Mouse (Mus musculus) liver, adult 2 months (tissue): ENCODE results near the gene Nudcd3. TPM values are rescaled to one million over a fixed set of nuclear protein-coding genes. Genes with fewer than 3 reads are reported as not detected.

Source experiments
- DNase-seq: peaks from one replicate; pipeline ENCODE4 v3.0.0-alpha.2; 2011; ENCODE audit warnings: low read depth, low spot score; ENCODE audit errors: extremely low read depth
- H3K27ac ChIP-seq: fragments of 200-500 bp; replicated peaks from 2 replicates; pipeline ENCODE4 v1.5.1; 2012; ENCODE audit warnings: low read depth, mild to moderate bottlenecking, control low read depth, inconsistent platforms, low read length; ENCODE audit not compliant: insufficient read depth
- H3K27me3 ChIP-seq: fragments of 200-500 bp; 2 replicates; pipeline ENCODE4 v1.6.1; 2012; ENCODE audit warnings: mild to moderate bottlenecking, moderate library complexity, low read length, inconsistent platforms; ENCODE audit not compliant: control insufficient read depth, insufficient read depth
- H3K36me3 ChIP-seq: fragments of 200-500 bp; 2 replicates; pipeline ENCODE4 v1.6.1; 2012; ENCODE audit warnings: low read length, inconsistent platforms; ENCODE audit not compliant: control insufficient read depth, insufficient read depth
- H3K4me1 ChIP-seq: fragments of 200-500 bp; 2 replicates; pipeline ENCODE4 v1.6.1; 2011; ENCODE audit warnings: low read length; ENCODE audit not compliant: control insufficient read depth, insufficient read depth
- H3K4me3 ChIP-seq: fragments of 200-500 bp; 2 replicates; pipeline ENCODE4 v1.5.1; 2011; ENCODE audit warnings: low read depth, mild to moderate bottlenecking, control low read depth, low read length, moderate library complexity; ENCODE audit not compliant: insufficient read depth
- H3K79me2 ChIP-seq: fragments of 200-500 bp; 2 replicates; pipeline ENCODE4 v1.6.1; 2012; ENCODE audit warnings: inconsistent platforms, mild to moderate bottlenecking, low read length, moderate library complexity; ENCODE audit not compliant: control insufficient read depth, insufficient read depth
- H3K9ac ChIP-seq: fragments of 200-500 bp; 2 replicates; pipeline ENCODE4 v1.6.1; 2012; ENCODE audit warnings: low read depth, mild to moderate bottlenecking, control low read depth, inconsistent platforms, low read length
- CTCF ChIP-seq: fragments of 200-500 bp; IDR thresholded peaks from 2 replicates; pipeline ENCODE4 v1.5.1; 2011; ENCODE audit warnings: low read depth, low read length, control low read depth
- POLR2A ChIP-seq: fragments of 200-500 bp; IDR thresholded peaks from 2 replicates; pipeline ENCODE4 v1.6.1; 2011; ENCODE audit warnings: low read length, control low read depth; ENCODE audit not compliant: insufficient read depth; ENCODE audit errors: extremely low read depth
- WGBS: fragments of 180-500 bp; shearing (Covaris S2); methylation state at CpG from one replicate; pipeline ENCODE4 v1.1.7; 2018; 5-methylcytosine and 5-hydroxymethylcytosine counted together
- polyA plus RNA-seq: library from polyadenylated mRNA; depleted of rRNA; stranded (reverse); fragments of >200 nt; gene quantifications from 2 replicates; pipeline ENCODE4 v1.2.3, GENCODE M21; 2012
- total RNA-seq: library from RNA; depleted of rRNA; stranded (reverse); fragments of >200 nt; gene quantifications from 2 replicates; pipeline ENCODE4 v1.2.3, GENCODE M21; 2014

The Nudcd3 gene
- total and polyA plus RNA-seq, 2 experiments: 10.6 to 16.7 TPM

DNA sequence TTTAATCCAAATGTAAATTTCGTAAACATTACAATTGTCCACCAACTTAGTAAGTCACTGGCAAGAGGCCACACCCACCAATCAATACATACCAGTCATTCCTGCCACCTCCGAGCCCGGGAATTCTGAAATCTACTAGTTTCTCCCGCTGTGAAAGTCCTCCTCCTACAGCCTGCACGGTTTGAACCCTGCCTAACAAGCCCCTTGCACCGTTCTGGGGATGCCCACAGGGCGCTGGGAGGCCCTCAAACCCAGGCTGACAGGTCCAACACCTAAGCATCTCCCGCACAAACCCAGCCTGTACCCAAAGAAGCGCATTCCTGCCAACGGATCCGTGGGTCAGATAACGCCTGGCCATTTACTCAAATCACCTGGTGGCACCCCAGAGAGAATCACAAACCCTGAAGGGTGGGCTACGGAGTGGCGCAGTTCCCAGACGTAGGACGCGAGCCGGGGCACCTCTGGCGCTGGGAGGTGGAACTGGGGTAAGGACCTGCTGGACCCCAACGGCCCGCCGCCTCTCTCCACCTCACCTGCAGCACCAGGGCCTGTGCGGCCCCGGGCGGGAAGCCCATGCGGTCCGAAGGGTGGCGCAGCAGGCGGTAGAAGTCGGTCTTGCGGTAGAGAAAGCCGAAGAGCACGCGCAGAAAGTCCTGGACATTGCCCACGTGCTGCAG is 667 bp downstream of the Nudcd3 start, which contains the start of gene A730071L15Rik:
A730071L15Rik (plus strand) TSS at position 620 of the 677 bp plus-strand sequence.
- H3K9ac ChIP-seq: peak within 1 kb of the TSS; percentile 83
- peaks cover 8% of the 10 kb centered on the region for H3K4me1 ChIP-seq
- H3K27me3 ChIP-seq: no peaks in the 10 kb centered on the region
- WGBS: under 1% methylated on average over 35 of the region's 35 CpGs
- H3K79me2 ChIP-seq: peaks cover 23% of the 10 kb centered on the region; the same call in 1 of the 2 replicates
- no peaks in the 10 kb centered on the region for H3K36me3 ChIP-seq
- peak within 1 kb of the TSS; percentile 77 for H3K4me3 ChIP-seq
- no peak for TF ChIP-seq CTCF
- no peak for TF ChIP-seq POLR2A
- H3K27ac ChIP-seq: peak within 1 kb of the TSS; percentile 89
- peak; percentile 72 for DNase-seq

DNA sequence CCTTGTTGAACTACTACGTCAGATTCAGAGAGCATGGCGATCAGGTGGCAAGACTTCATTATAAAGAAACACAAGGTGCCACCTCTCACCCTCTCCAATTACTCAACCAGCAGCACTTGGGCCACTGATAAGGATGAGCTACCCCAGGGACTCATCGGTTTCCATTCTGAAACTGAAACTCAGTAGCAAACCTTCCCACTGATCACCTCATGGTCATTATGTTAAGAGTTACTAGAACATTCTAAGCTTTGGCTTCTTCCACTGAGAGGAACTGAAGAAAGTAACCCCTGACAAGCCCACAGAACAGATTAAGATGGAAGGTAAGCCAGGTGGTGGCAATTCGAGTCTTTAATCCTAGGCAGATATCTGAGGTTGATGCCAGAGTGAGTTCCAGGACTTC is 1.8 kb downstream of the Nudcd3 start:
- Histone ChIP-seq H3K27me3 (no peaks in the 10 kb centered on the region), H3K36me3 (no peaks in the 10 kb centered on the region), H3K27ac (no peak overlapping the region), H3K9ac (no peak overlapping the region), H3K4me3 (no peak overlapping the region), H3K4me1 (peaks cover 8% of the 10 kb centered on the region), H3K79me2 (peaks cover 27% of the 10 kb centered on the region; the same call in 1 of the 2 replicates)
- DNase-seq: no peak
- WGBS: 84% methylated on average over 4 of the region's 4 CpGs
- no peak for TF ChIP-seq CTCF
- TF ChIP-seq POLR2A: no peak

DNA sequence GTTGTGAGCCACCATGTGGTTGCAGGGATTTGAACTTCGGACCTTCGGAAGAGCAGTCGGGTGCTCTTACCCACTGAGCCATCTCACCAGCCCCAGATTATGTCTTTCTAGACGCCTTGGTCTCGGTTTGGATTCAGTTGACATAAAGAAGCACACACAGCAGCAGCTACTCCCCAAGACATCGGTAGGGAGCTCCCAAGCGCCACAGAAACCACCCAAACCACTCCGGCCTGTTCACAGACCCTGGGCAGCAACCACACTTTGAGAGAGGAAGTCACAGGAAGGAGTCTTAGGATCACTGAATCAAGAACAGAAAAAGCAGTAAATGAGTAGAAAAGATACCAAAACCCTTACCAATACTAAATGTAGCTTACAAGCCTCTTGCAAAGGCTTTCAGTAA is 3.4 kb downstream of the Nudcd3 start:
- Histone ChIP-seq H3K9ac (no peak overlapping the region), H3K36me3 (peaks cover 8% of the 10 kb centered on the region; the same call in 1 of the 2 replicates), H3K4me3 (no peak overlapping the region), H3K79me2 (peaks cover 31% of the 10 kb centered on the region; the same call in 1 of the 2 replicates), H3K27me3 (no peaks in the 10 kb centered on the region), H3K27ac (no peak overlapping the region), H3K4me1 (peaks cover 8% of the 10 kb centered on the region)
- no peak for TF ChIP-seq POLR2A
- no peak for TF ChIP-seq CTCF
- no peak for DNase-seq
- WGBS: 88% methylated on average over 8 of the region's 8 CpGs

DNA sequence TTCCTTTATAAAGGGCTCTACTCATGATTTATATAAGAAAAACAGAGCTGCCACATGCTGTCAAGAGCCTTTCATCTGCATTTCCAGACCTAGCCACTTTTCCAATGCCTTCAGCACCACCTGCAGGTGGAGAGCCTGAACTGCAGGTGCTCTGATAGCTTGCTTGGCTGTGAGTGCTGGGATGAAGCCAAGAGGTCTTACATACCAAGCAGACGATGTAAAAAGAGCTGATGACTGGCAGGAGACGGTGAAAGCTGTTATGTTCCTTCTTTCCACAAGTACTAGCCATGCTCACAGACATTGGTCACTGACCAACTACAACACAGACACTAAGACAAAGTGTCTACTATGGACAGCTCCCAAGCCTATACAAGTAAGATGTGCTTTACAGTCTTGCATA is 12.3 kb downstream of the Nudcd3 start:
- H3K4me1 ChIP-seq: peaks cover 4% of the 10 kb centered on the region; the same call in 1 of the 2 replicates
- H3K4me3 ChIP-seq: no peak overlapping the region
- TF ChIP-seq POLR2A (no peak), CTCF (peak; percentile 96)
- H3K36me3 ChIP-seq: peaks cover 12% of the 10 kb centered on the region
- no peaks in the 10 kb centered on the region for H3K27me3 ChIP-seq
- no peak overlapping the region for H3K9ac ChIP-seq
- peak; percentile 76 for DNase-seq
- H3K27ac ChIP-seq: no peak overlapping the region
- WGBS: 2% methylated on average over 2 of the region's 2 CpGs
- H3K79me2 ChIP-seq: peaks cover 28% of the 10 kb centered on the region; the same call in 1 of the 2 replicates

DNA sequence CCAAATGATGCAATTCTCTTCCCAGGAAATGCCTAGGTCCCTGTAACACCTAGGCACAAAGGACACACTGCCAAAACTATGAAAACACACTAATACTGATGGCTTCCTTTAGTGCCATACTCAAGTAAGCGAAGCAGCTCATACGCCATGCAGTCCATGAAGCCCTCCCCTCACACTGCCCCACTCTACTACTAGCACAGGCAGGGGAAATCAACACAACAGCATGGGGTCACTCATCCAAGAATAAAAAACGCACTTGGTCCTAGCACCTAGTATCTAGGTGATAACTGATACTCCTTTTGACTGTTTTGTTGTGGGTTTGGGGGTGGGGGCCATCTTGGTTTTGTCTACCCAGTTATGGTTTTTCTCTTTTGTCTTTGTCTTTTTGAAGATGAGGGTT is 12.8 kb downstream of the Nudcd3 start:
- Histone ChIP-seq H3K9ac (no peak overlapping the region), H3K4me1 (peaks cover 4% of the 10 kb centered on the region; the same call in 1 of the 2 replicates), H3K79me2 (peaks cover 31% of the 10 kb centered on the region; the same call in 1 of the 2 replicates), H3K27ac (no peak overlapping the region), H3K27me3 (no peaks in the 10 kb centered on the region), H3K36me3 (peaks cover 10% of the 10 kb centered on the region), H3K4me3 (no peak overlapping the region)
- DNase-seq: no peak
- WGBS: 89% methylated on average over 3 of the region's 3 CpGs
- TF ChIP-seq POLR2A (no peak), CTCF (no peak)
